Mouse (Mus musculus) erythroblast, embryonic 14.5 days (primary cell): ENCODE data around the gene Apob. TPM values are rescaled to one million over a fixed set of nuclear protein-coding genes. Genes with fewer than 3 reads are reported as not detected.
A peak's percentile ranks its signal among the peaks of the same experiment; 100 is the strongest.

Source experiments
- H3K27me3 ChIP-seq: 2 replicates; pipeline ENCODE4 v1.6.1; 2012; ENCODE audit warnings: inconsistent platforms; ENCODE audit not compliant: control insufficient read depth
- H3K36me3 ChIP-seq: 2 replicates; pipeline ENCODE4 v1.6.1; 2012; ENCODE audit warnings: mild to moderate bottlenecking, inconsistent platforms; ENCODE audit not compliant: control insufficient read depth
- H3K4me1 ChIP-seq: 2 replicates; pipeline ENCODE4 v1.6.1; 2012; ENCODE audit warnings: inconsistent platforms; ENCODE audit not compliant: control insufficient read depth
- H3K4me3 ChIP-seq: replicated peaks from 2 replicates; pipeline ENCODE3; 2012; ENCODE audit warnings: moderate library complexity, mild to moderate bottlenecking, inconsistent platforms
- H3K9me3 ChIP-seq: 2 replicates; pipeline ENCODE4 v1.6.1; 2012; ENCODE audit warnings: low read length, inconsistent platforms, mixed read lengths; ENCODE audit not compliant: control insufficient read depth
- GATA1 ChIP-seq: IDR thresholded peaks from 2 replicates; pipeline ENCODE4 v1.6.1; 2012; ENCODE audit warnings: low read length, inconsistent platforms, mixed read lengths
- TAL1 ChIP-seq: IDR thresholded peaks from 3 replicates; pipeline ENCODE4 v1.6.1; 2012; ENCODE audit warnings: low read length, inconsistent platforms, mixed read lengths
- polyA plus RNA-seq: library from polyadenylated mRNA; stranded (reverse); fragments of >175 nt; gene quantifications from 2 replicates; pipeline ENCODE4 v1.2.3, GENCODE M21; 2012

Apob gene
- 0.01 and 0.03 TPM in 2 replicates for polyA plus RNA-seq

GRCm38 (mm10) chr12:7977466-7978189 is at the start of gene Apob:
Gene Apob (plus strand): TSS chr12:7977648.
- no peaks in the 10 kb centered on the region for H3K27me3 ChIP-seq
- H3K9me3 ChIP-seq, result 0 out of 2 replicates have a peak, but pooled peaks cover 3% of the 10 kb centered on the region
- no peaks in the 10 kb centered on the region for H3K4me1 ChIP-seq
- TF ChIP-seq GATA1 (no peak), TAL1 (no peak)
- H3K4me3 ChIP-seq, result peak within 1 kb of the TSS; percentile 57
- H3K36me3 ChIP-seq, result no peaks in the 10 kb centered on the region

GRCm38 (mm10) chr12:7932405-7932920 is 45.0 kb upstream of the Apob start:
- H3K4me1 ChIP-seq, result no peaks in the 10 kb centered on the region
- no peaks in the 10 kb centered on the region; the same call in 1 of the 2 replicates for H3K36me3 ChIP-seq
- no peak overlapping the region for H3K4me3 ChIP-seq
- TF ChIP-seq TAL1 (no peak), GATA1 (no peak)
- H3K9me3 ChIP-seq, result peaks cover 6% of the 10 kb centered on the region; the same call in 1 of the 2 replicates
- no peaks in the 10 kb centered on the region for H3K27me3 ChIP-seq

DNA sequence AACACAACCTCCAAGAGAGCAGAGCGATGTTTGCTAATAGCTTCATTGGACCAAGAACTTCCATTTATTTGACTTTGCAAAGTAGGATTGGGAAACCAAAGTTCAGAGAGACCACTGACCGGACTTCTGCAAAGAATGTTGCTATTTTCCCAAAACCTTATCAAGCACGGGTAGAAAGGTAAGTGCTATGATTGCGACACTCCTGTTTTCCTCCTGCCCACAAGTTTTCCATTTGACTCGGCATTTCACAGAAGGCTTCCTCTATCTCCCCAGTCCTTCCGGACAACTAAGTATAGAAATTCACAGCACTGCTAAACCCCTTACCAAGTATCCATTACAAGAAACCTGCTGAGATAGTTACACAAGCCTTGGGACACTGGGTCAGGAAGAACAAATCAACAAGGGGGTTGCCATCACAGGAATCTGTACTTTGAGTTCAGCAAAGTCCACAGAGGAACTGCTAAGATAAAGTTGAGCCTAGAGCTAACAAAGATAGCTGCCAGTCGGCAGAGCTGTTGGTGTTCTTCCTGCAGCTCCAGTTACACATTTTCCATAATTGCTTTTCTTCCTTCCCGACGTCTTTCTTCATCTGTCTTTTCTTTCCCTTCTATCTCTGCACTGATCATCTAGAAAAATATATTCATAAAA is 27.2 kb upstream of the Apob start:
- Histone ChIP-seq H3K36me3 (no peaks in the 10 kb centered on the region), H3K9me3 (0 out of 2 replicates have a peak, but pooled peaks cover 5% of the 10 kb centered on the region), H3K4me1 (no peaks in the 10 kb centered on the region), H3K4me3 (no peak overlapping the region), H3K27me3 (no peaks in the 10 kb centered on the region)
- TF ChIP-seq GATA1 (no peak), TAL1 (no peak)

GRCm38 (mm10) chr12:7958851-7959250 is 18.6 kb upstream of the Apob start:
- no peak overlapping the region for H3K4me3 ChIP-seq
- no peaks in the 10 kb centered on the region for H3K36me3 ChIP-seq
- TF ChIP-seq TAL1 (no peak), GATA1 (no peak)
- H3K4me1 ChIP-seq, result no peaks in the 10 kb centered on the region
- 0 out of 2 replicates have a peak, but pooled peaks cover 4% of the 10 kb centered on the region for H3K9me3 ChIP-seq
- no peaks in the 10 kb centered on the region for H3K27me3 ChIP-seq

GRCm38 (mm10) chr12:7959310-7959918 is 18.0 kb upstream of the Apob start:
- Histone ChIP-seq H3K4me3 (no peak overlapping the region), H3K36me3 (no peaks in the 10 kb centered on the region), H3K4me1 (no peaks in the 10 kb centered on the region), H3K9me3 (0 out of 2 replicates have a peak, but pooled peaks cover 4% of the 10 kb centered on the region), H3K27me3 (no peaks in the 10 kb centered on the region)
- TF ChIP-seq GATA1 (no peak), TAL1 (no peak)

DNA sequence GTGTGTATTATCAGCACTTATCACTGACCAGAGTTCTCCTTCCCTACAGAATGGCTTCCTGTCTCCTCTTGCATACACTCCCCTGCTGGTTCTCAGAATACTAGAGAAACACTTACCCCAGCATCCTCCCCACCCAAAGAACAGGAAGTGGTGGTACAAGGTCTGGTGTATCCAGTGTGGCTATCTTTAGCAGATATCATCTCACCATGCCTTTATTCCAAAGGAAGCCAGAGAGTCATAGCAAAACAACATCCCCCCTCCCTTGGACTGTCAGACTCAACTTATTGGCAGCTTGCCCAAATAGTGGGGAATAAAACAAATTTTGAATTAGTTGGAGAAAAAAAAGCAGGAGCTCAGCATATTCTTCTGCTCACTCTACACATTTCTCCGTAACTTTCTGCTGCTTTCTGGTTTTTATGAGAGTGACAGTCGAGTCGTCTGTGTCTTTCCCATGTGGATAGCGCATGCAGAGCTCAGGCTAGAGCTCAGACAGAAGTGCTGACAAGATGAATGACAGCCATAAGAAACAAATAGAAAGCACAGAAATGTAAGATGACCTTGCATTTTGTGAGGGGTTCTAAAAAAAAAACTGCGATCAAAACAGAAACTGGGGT is 15.0 kb upstream of the Apob start:
- Histone ChIP-seq H3K27me3 (no peaks in the 10 kb centered on the region), H3K36me3 (no peaks in the 10 kb centered on the region), H3K9me3 (no peaks in the 10 kb centered on the region), H3K4me1 (no peaks in the 10 kb centered on the region), H3K4me3 (no peak overlapping the region)
- TF ChIP-seq TAL1 (no peak), GATA1 (no peak)

DNA sequence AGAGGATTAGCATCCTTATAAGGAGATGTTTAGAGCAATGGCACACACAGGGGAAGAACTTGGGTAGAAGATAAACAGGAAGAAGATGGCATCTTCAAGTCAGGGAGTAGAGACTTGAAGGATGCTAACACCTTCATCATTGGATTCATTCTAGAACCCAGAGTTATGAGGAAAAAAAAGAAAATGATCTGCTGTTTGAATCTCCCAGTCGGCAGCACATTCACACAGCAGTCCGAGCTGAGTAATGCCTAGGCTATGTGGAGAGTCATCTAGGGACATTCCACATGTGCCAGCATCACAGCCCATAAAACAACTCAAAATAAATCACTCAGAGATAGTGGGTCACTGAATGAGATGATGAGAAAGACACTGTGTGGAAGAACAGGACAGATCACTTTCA is 10.2 kb upstream of the Apob start:
- no peak for TF ChIP-seq TAL1
- Histone ChIP-seq H3K9me3 (no peaks in the 10 kb centered on the region), H3K36me3 (no peaks in the 10 kb centered on the region), H3K27me3 (no peaks in the 10 kb centered on the region), H3K4me3 (no peak overlapping the region), H3K4me1 (no peaks in the 10 kb centered on the region)

DNA sequence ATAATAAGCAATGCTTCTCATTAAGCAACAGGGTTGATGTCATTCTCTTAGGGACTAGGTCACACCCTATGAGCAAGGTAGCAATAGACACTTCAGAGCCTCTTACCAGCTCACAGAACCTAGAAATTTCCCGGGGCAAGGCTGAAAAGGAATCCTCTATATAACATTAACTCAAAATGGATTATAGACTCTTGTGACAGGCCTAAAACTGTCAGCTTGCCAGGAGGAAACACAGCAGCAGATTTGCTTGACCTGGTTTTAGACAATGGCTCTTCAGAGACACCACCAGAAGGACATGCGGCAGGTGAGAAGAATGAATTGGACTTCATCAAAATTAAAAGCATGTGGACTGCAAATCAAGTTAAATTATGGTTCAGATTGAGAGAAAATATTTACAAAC is 7.1 kb upstream of the Apob start:
- Histone ChIP-seq H3K4me3 (no peak overlapping the region), H3K27me3 (no peaks in the 10 kb centered on the region), H3K36me3 (no peaks in the 10 kb centered on the region), H3K4me1 (no peaks in the 10 kb centered on the region), H3K9me3 (no peaks in the 10 kb centered on the region)
- TF ChIP-seq GATA1, result no peak

GRCm38 (mm10) chr12:7970817-7971216 is 6.6 kb upstream of the Apob start:
- Histone ChIP-seq H3K4me3 (no peak overlapping the region), H3K27me3 (no peaks in the 10 kb centered on the region)
- no peak for TF ChIP-seq GATA1
- no peak for TF ChIP-seq TAL1

More at GRCm38 (mm10) chr12:7970817-7971216, 6.6 kb upstream of the Apob start:
- no peaks in the 10 kb centered on the region for H3K9me3 ChIP-seq
- H3K36me3 ChIP-seq, result no peaks in the 10 kb centered on the region
- no peaks in the 10 kb centered on the region for H3K4me1 ChIP-seq
